Mouse (Mus musculus) urinary bladder, postnatal 14 days (tissue): ENCODE data around the gene Srsf5.
"Not testable (repeated sequence)": the region's sequence is repeated elsewhere in the genome, so short reads cannot be mapped to it uniquely, and the experiment has no call there.

Source experiments
- DNase-seq: peaks from one replicate; pipeline ENCODE4 v3.0.0; 2021; ENCODE audit warnings: low spot score

Srsf5 gene

GRCm38 (mm10) chr12:80948202-80948601 lies 2.9 kb downstream of the Srsf5 start:
- DNase-seq = no peak

- not testable (repeated sequence) for DNase-seq
These were observed 4.3 kb downstream of the Srsf5 start for GRCm38 (mm10) chr12:80949603-80950002.

DNA sequence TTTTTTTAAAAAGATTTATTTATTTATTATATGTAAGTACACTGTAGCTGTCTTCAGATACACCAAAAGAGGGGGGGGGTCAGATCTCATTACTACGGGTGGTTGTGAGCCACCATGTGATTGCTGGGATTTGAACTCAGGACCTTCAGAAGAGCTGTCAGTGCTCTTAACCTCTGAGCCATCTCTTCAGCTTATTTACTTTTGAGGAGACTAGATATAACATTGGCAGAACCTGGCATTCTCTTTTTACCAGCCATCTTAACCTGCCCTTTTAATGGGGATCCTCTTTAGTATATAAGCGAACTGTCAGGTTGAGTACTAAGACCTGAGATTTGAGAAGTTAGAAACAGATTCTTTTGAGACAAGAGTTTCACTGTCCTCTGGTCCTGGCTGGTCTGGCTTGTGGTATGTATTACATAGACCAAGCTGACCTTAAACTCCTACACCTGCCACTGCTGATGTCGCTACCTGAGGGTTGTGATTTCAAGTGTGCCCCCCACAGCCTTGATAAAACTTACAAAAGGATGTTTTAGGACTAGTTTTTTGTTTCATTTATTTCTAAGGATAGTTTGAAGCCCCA lies 6.4 kb downstream of the Srsf5 start:
- DNase-seq = no peak

DNA sequence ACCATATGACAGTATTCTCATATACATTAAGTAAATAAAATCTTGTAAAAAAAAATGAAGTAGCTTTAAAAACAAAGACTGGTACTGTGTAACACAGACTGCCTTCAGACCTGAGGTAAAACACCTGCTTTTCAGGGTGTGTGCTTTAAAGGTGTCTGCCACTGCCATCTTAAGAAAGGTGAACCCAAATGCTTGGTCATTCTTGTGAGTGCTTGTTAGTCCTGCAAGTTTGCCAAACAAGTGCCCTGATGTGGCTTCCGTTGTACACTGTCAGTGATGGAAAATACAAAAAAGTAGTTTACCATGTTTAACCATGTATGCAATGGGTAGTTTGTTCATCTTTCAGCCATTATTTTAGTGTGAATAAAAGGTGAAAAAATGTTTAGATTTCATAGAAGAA lies 7.2 kb downstream of the Srsf5 start:
- no peak for DNase-seq

GRCm38 (mm10) chr12:80956039-80956438 lies 10.7 kb downstream of the Srsf5 start:
- DNase-seq = no peak

- DNase-seq = no peak
These were observed 12.7 kb downstream of the Srsf5 start for GRCm38 (mm10) chr12:80957961-80958360.

DNA sequence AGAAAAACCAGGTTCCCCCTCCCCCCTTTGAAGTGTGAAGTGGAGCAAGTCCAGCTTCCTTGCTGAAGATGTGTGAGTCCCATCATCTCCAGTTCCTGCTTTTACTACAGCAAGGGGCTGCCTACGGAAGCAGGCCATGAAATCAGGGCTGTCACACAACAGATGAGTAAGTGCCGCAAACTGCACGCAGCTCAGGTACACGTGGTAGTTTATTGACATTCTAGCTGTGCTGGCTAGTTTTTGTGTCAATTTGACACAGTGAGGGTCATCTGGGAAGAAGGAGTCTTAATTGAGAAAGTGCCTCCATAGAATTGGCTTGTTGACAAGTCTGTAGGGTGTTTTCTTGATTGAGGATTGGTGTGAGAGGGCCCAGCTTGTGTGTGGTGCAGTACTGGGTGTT lies 17.3 kb downstream of the Srsf5 start:
- DNase-seq = peak; percentile 1

GRCm38 (mm10) chr12:80966059-80966838 lies 20.9 kb downstream of the Srsf5 start:
- peak; percentile 1 for DNase-seq

DNA sequence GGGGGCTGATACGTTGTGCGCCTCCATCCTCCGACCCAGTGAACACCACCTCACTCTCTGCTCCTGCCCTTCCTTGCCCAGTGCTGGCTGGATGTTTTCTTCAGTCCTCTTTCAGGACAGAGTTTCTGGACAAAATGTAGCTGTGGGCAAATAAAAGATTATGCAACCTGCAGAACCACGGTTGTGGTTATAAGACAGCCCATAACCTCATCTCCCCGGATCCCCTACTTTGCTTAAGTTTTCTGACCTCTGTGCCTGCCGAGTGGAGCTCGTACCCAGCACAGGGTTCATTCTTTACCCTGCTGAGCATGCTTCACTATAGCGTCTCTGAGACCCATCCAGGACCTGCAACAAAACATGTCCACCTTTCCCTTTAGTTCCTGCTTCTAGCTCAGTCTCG lies 22.6 kb downstream of the Srsf5 start:
- DNase-seq = no peak

DNA sequence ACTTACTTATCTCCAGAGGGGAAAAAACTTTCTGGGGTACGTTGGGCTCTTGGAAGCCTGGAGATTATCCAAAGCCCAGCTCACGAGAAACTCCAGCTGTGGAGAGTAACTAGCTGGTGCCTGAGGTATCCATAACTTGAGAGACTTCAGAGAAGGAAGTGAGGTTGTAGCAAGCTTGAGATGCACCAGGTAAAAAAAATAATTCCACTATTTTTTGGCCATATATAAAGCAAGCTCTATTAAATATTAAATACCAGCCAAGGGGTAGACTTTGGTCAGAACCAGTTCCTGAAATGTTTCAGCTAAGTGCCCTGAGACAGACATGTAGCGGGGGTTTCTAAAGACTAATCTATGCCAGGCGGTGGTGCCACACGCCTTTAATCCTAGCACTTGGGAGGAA lies 23.3 kb downstream of the Srsf5 start, which contains the start of gene Slc10a1:
Gene Slc10a1, minus strand, starts transcription at position 101 of the 400 bp plus-strand sequence.
- no peak for DNase-seq

- DNase-seq = no peak
These were observed 24.9 kb downstream of the Srsf5 start for GRCm38 (mm10) chr12:80970181-80970705.

DNA sequence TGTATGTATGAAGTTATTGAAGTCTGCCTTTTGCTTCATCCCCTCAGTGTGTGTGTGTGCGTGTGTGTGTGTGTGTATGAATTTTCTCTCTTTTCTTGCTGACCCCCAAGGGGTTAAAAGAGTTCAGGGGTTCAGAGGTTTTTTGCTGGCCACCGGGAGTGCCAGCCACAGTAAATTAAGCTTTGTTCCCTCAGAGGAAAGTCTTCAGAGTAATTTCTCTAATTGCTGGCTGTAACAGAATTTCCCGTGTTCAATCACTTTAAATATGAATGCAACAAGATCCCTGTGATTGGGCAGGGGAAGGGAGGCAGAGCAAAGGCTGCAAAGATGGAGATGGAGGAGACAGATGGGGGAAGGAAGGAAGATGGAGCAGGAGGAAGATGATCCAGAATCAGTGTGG lies 26.5 kb downstream of the Srsf5 start:
- no peak for DNase-seq

- DNase-seq = no peak
These were observed 30.8 kb downstream of the Srsf5 start for GRCm38 (mm10) chr12:80975939-80976671.

- peak; percentile 62 for DNase-seq
These were observed 37.0 kb downstream of the Srsf5 start for GRCm38 (mm10) chr12:80982326-80982725.

DNA sequence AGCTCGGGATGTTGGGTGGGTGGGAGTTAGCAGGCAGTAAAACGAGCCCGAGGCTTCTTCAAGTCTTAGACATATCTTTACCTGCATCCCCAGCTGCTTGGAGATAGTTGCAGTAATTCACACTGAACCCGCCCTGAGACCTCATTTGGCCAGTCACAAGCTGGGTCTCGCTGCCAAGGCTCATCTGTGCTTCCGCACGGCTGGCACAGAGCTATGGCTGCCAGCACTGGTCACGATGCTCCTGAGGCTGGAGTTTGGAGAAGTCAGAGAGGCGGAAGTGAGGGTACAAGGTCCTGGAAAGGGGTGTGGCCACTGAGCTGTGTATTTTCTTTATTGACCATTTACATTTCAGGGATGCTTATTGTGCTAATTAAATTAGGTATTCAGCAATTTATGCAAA lies 38.4 kb downstream of the Srsf5 start:
- no peak for DNase-seq

DNA sequence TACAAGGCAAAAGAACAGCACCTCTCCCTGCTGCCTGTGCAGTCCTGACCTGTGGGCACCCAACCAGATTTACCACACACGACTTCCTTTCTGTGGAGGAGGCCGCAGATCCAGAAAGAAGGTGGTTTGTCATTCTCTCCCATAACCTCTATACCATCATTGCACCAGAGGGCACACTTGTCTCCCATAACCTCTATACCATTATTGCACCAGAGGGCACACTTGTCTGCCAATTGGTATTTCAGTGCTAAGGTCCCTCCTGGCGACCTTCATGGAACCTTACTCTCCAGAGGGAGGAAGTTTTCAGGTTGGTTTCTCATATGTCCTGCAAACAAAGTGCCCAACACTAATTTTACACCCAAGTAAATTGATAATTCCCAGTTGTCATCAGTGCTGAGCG lies 41.3 kb downstream of the Srsf5 start:
- no peak for DNase-seq

GRCm38 (mm10) chr12:80988286-80988685 lies 43.0 kb downstream of the Srsf5 start:
- DNase-seq = no peak

DNA sequence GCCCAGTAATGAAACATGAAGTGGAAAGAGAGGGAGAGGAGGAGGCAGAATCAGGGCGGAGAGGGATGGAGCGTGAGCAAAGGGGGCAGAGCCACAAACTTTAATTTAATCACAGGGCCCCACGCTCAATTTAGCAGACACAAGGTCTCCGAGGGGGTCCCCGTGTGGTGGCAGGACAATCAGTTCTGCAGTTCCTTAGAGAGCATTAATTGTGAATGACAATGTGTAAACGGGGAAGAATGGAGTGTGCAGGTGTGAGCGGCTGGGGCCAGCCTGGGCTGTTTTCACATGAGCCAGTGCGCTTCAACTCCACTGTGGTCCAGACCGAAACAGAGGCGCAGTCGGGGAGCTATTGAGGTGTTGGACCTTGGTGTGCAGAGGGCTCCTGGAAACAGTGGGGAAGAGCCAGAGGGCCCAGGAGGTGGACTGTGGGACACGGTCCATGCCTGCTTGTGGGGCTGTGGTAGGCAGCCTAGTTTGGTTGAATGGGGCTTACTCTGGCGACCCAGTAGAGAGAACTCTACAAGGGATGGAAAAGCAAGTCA lies 45.7 kb downstream of the Srsf5 start:
- no peak for DNase-seq

DNA sequence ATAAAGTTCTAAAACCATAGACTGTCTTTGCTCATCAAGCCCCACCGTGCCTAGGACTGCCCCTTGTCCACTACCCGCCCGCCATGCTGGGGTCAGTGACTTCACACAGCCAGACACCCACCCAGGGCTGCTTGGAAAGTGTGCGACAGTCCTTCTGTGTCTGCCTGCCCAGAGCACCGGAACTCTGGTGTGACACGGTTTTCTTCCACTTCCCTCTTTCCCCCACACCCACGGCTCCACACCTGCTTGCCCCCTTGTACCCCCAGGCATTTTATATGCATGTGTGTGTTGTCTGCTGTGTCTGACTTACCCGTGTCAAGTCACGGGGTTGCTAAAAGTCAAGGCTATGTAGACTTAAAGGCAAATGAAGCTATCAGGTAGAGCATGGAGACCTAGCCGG lies 46.5 kb downstream of the Srsf5 start:
- no peak for DNase-seq

GRCm38 (mm10) chr12:80992540-80993122 lies 47.3 kb downstream of the Srsf5 start:
- no peak for DNase-seq

- DNase-seq = no peak
These were observed 48.5 kb downstream of the Srsf5 start for GRCm38 (mm10) chr12:80993773-80994172.

DNA sequence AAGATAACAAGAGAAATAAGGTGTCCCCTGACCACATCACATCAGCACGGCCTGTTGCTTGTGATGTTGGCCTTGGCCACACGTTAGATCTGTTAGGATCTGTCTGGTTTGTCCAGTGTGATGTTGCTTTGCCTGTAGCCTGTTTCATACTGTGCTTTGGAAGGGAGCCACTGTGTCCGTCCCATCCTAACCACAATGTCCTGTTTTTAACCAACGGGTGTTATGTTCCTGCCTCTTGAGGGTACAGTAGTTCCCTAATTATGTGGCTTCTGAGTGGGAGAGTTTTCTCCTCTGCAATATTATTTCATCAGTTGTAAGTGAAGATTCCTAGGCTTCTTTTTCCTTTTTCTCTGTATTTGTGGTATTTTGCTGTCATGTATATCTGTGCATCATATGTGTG lies 50.0 kb downstream of the Srsf5 start:
- no peak for DNase-seq
